Mouse (Mus musculus) midbrain, embryonic 16.5 days (tissue): Measurements from ENCODE around the gene Nhlh1. TPM values are rescaled to one million over a fixed set of nuclear protein-coding genes. Genes with fewer than 3 reads are reported as not detected.

Experiments used
- ATAC-seq: fragments of 200-750 bp; cut with Nextera tagmentation; 2 replicates; pipeline ENCODE4 v1.8.0; 2017; ENCODE audit warnings: moderate TSS enrichment
- H3K27ac ChIP-seq: fragments of 300-500 bp; sonication (generic); 2 replicates; pipeline ENCODE4 v1.5.1; 2014; ENCODE audit warnings: mild to moderate bottlenecking, low read length, mixed read lengths
- H3K27me3 ChIP-seq: fragments of 300-500 bp; sonication (generic); 2 replicates; pipeline ENCODE4 v1.6.1; 2014; ENCODE audit warnings: low read depth, low read length, mixed read lengths; ENCODE audit not compliant: control insufficient read depth, insufficient read depth
- H3K36me3 ChIP-seq: fragments of 300-500 bp; sonication (generic); 2 replicates; pipeline ENCODE4 v1.6.1; 2014; ENCODE audit warnings: mild to moderate bottlenecking, low read length, moderate library complexity, mixed read lengths; ENCODE audit not compliant: control insufficient read depth, insufficient read depth
- H3K4me1 ChIP-seq: fragments of 300-500 bp; sonication (generic); 2 replicates; pipeline ENCODE4 v1.6.1; 2014; ENCODE audit warnings: mild to moderate bottlenecking, low read length, mixed read lengths; ENCODE audit not compliant: control insufficient read depth, insufficient read depth
- H3K4me2 ChIP-seq: fragments of 300-500 bp; sonication (generic); 2 replicates; pipeline ENCODE4 v1.6.1; 2014; ENCODE audit warnings: mild to moderate bottlenecking, low read length, mixed read lengths
- H3K4me3 ChIP-seq: fragments of 300-500 bp; sonication (generic); 2 replicates; pipeline ENCODE4 v1.5.1; 2014; ENCODE audit warnings: low read depth, mild to moderate bottlenecking, low read length, moderate library complexity, mixed read lengths
- H3K9ac ChIP-seq: fragments of 300-500 bp; sonication (generic); 2 replicates; pipeline ENCODE4 v1.6.1; 2014; ENCODE audit warnings: low read depth, low read length, mixed read lengths
- H3K9me3 ChIP-seq: fragments of 300-500 bp; sonication (generic); replicated peaks from 2 replicates; pipeline ENCODE4 v1.6.1; 2014; ENCODE audit warnings: mild to moderate bottlenecking, low read length, mixed read lengths; ENCODE audit not compliant: control insufficient read depth, poor library complexity, severe bottlenecking
- WGBS: fragments of 180-500 bp; shearing (Covaris S2); extraction: QIAGEN DNeasy Blood & Tissue Kit; methylation state at CpG from one replicate; pipeline ENCODE4 v1.1.7; 2014; 5-methylcytosine and 5-hydroxymethylcytosine counted together
- polyA plus RNA-seq: library from polyadenylated mRNA; unstranded; fragments of >200 nt; fragmentation: Nextera tagmentation; extraction: Ambion mirVana; gene quantifications from 2 replicates; pipeline ENCODE4 v1.2.1, GENCODE M21; 2015

Gene Nhlh1
- 0.45 and 1.2 TPM in 2 replicates for polyA plus RNA-seq

GRCm38 (mm10) chr1:172057491-172057921 is at the start of gene Nhlh1:
TSS of gene Nhlh1 (minus strand) at chr1:172057573.
- Histone ChIP-seq H3K9me3 (no peaks in the 10 kb centered on the region), H3K4me1 (peaks cover 24% of the 10 kb centered on the region), H3K27me3 (no peaks in the 10 kb centered on the region; the same call in 1 of the 2 replicates), H3K27ac (0 out of 2 replicates have a peak within 1 kb of the TSS, but pooled peaks have one; percentile 39), H3K4me3 (0 out of 2 replicates have a peak within 1 kb of the TSS, but pooled peaks have one; percentile 1), H3K9ac (0 out of 2 replicates have a peak within 1 kb of the TSS, but pooled peaks have one; percentile 13), H3K4me2 (no peak within 1 kb of the TSS; the same call in 1 of the 2 replicates), H3K36me3 (no peaks in the 10 kb centered on the region)
- peak; percentile 29; the same call in 1 of the 2 replicates for ATAC-seq
- 47% methylated on average over 2 of the region's 2 CpGs for WGBS

GRCm38 (mm10) chr1:172105101-172105500 is 47.7 kb upstream of the Nhlh1 start:
- Histone ChIP-seq H3K36me3 (peaks cover 60% of the 10 kb centered on the region), H3K4me1 (no peaks in the 10 kb centered on the region), H3K9me3 (no peaks in the 10 kb centered on the region), H3K9ac (no peak overlapping the region), H3K4me2 (no peak overlapping the region), H3K27ac (no peak overlapping the region), H3K27me3 (no peaks in the 10 kb centered on the region), H3K4me3 (no peak overlapping the region)
- no peak for ATAC-seq
- WGBS: 78% methylated on average over 11 of the region's 11 CpGs

- WGBS: 96% methylated on average over 4 of the region's 4 CpGs
- ATAC-seq: no peak
Observed at GRCm38 (mm10) chr1:172103619-172104018, 46.2 kb upstream of the Nhlh1 start.

GRCm38 (mm10) chr1:172099325-172100033 is 42.1 kb upstream of the Nhlh1 start:
- H3K27me3 ChIP-seq: no peaks in the 10 kb centered on the region
- no peak for ATAC-seq
- WGBS: 88% methylated on average over 6 of the region's 6 CpGs
- no peak overlapping the region for H3K4me2 ChIP-seq
- H3K4me3 ChIP-seq: no peak overlapping the region
- no peaks in the 10 kb centered on the region for H3K4me1 ChIP-seq
- H3K9me3 ChIP-seq: no peaks in the 10 kb centered on the region
- peaks cover 36% of the 10 kb centered on the region for H3K36me3 ChIP-seq
- H3K27ac ChIP-seq: no peak overlapping the region
- no peak overlapping the region for H3K9ac ChIP-seq

More at GRCm38 (mm10) chr1:172103619-172104018, 46.2 kb upstream of the Nhlh1 start:
- Histone ChIP-seq H3K4me2 (no peak overlapping the region), H3K4me1 (no peaks in the 10 kb centered on the region), H3K9ac (no peak overlapping the region), H3K36me3 (peaks cover 54% of the 10 kb centered on the region), H3K27me3 (no peaks in the 10 kb centered on the region), H3K9me3 (no peaks in the 10 kb centered on the region), H3K27ac (no peak overlapping the region), H3K4me3 (no peak overlapping the region)

GRCm38 (mm10) chr1:172095202-172095601 is 37.8 kb upstream of the Nhlh1 start:
- no peaks in the 10 kb centered on the region for H3K4me1 ChIP-seq
- no peaks in the 10 kb centered on the region for H3K27me3 ChIP-seq
- H3K4me3 ChIP-seq: no peak overlapping the region
- H3K9ac ChIP-seq: no peak overlapping the region
- no peak overlapping the region for H3K27ac ChIP-seq
- 29% methylated on average over 6 of the region's 6 CpGs for WGBS
- peak; percentile 45; the same call in 1 of the 2 replicates for ATAC-seq
- H3K4me2 ChIP-seq: no peak overlapping the region
- peaks cover 42% of the 10 kb centered on the region for H3K36me3 ChIP-seq
- no peaks in the 10 kb centered on the region for H3K9me3 ChIP-seq

GRCm38 (mm10) chr1:172094295-172094694 is 36.9 kb upstream of the Nhlh1 start:
- H3K36me3 ChIP-seq: peaks cover 38% of the 10 kb centered on the region

GRCm38 (mm10) chr1:172093522-172093921 is 36.1 kb upstream of the Nhlh1 start:
- 51% methylated on average over 3 of the region's 3 CpGs for WGBS
- Histone ChIP-seq H3K4me3 (no peak overlapping the region), H3K4me1 (no peaks in the 10 kb centered on the region), H3K36me3 (peaks cover 43% of the 10 kb centered on the region), H3K9me3 (no peaks in the 10 kb centered on the region), H3K27me3 (no peaks in the 10 kb centered on the region), H3K9ac (no peak overlapping the region), H3K4me2 (no peak overlapping the region), H3K27ac (no peak overlapping the region)
- no peak for ATAC-seq

More at GRCm38 (mm10) chr1:172094295-172094694, 36.9 kb upstream of the Nhlh1 start:
- Histone ChIP-seq H3K9ac (no peak overlapping the region), H3K9me3 (no peaks in the 10 kb centered on the region), H3K4me1 (no peaks in the 10 kb centered on the region), H3K27ac (no peak overlapping the region), H3K27me3 (no peaks in the 10 kb centered on the region), H3K4me3 (no peak overlapping the region), H3K4me2 (no peak overlapping the region)
- ATAC-seq: no peak

GRCm38 (mm10) chr1:172082899-172083445 is 25.6 kb upstream of the Nhlh1 start:
- Histone ChIP-seq H3K36me3 (peaks cover 9% of the 10 kb centered on the region; the same call in 1 of the 2 replicates), H3K9ac (peak overlapping the region; percentile 88), H3K9me3 (no peaks in the 10 kb centered on the region), H3K27me3 (no peaks in the 10 kb centered on the region), H3K27ac (peak overlapping the region; percentile 86), H3K4me3 (peak overlapping the region; percentile 77), H3K4me1 (peaks cover 17% of the 10 kb centered on the region), H3K4me2 (peak overlapping the region; percentile 84)
- WGBS: 2% methylated on average over 24 of the region's 24 CpGs
- peak; percentile 77 for ATAC-seq
